In the genomic region with DNA sequence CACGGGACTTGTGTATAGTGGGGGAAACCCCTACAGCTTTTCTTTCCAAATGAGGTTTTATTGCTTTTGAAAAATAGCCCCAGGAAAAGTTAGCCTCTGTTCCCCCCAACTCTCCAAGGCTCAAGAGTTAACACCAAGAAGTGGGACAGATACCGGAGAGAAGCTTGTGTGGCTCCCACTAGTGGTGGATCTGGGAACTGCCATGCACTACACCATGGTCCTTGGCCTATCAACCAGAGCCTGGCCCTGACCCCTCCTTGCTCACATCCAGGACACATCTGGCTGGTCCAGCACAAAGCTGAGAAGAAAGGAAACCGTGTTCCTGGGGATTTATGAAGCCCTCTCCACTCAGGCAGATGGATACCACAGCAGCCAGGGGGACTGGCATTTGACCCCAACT, we compare ENCODE assay signal across 7 mouse cellular contexts.
A peak's percentile ranks its signal among the peaks of the same experiment; 100 is the strongest.
DNase-seq lines count a peak whose midpoint lies in the region; ATAC-seq and TF ChIP-seq lines count a peak whose summit lies in the region.

No protein-coding gene starts in this region.

- no peaks in the 10 kb centered on the region for H3K36me3 ChIP-seq in liver, embryonic 12.5 days
- H3K36me3 ChIP-seq in splenic B cell, adult 2 months (ENCODE audit: control insufficient read depth, insufficient read depth, low read length, poor library complexity, severe bottlenecking), result no peaks in the 10 kb centered on the region

- H3K4me1 ChIP-seq in liver, embryonic 12.5 days, result no peaks in the 10 kb centered on the region
- H3K4me1 ChIP-seq in bone marrow, adult 2 months (ENCODE audit: control insufficient read depth, insufficient read depth, low read length), result no peaks in the 10 kb centered on the region
- H3K4me1 ChIP-seq in lung, adult 2 months (ENCODE audit: control insufficient read depth, insufficient read depth, low read length), result no peaks in the 10 kb centered on the region

- ATAC-seq in liver, embryonic 12.5 days, result no peak

- H3K9me3 ChIP-seq in liver, embryonic 12.5 days (replicated peaks), result no peaks in the 10 kb centered on the region

- H3K27ac ChIP-seq in liver, embryonic 12.5 days, result no peak overlapping the region
- H3K27ac ChIP-seq in bone marrow, adult 2 months (ENCODE audit: control insufficient read depth, insufficient read depth, low read depth, low read length, poor library complexity), result no peak overlapping the region

- DNase-seq in liver (peak; percentile 36), MEL-GATA-1-ER (ENCODE audit: extremely low read depth, low read depth) (peak; percentile 8)
- peak; percentile 68 for DNase-seq in gastrocnemius, postnatal 14 days
- DNase-seq in lung, adult 2 months, result peak; percentile 54
- peak; percentile 70 for DNase-seq in splenic B cell, adult 2 months (ENCODE audit: low read depth, low spot score)

- intact Hi-C loops in gastrocnemius, postnatal 14 days (cut with DNase I; ENCODE audit: low total_unique reads), result no loop called here

- TF ChIP-seq POLR2A in bone marrow, adult 2 months (IDR thresholded peaks at IDR 0.05; ENCODE audit: borderline replicate concordance, control insufficient read depth, low read depth, low read length), result no peak
- no peak for TF ChIP-seq POLR2A in lung, adult 2 months (IDR thresholded peaks at IDR 0.05; ENCODE audit: borderline replicate concordance, extremely low read depth, low read depth, low read length)

- 64% methylated on average over 3 of the region's 3 CpGs for WGBS in liver, embryonic 12.5 days (ENCODE audit: insufficient replicate concordance)
- 47% methylated on average over 3 of the region's 3 CpGs for WGBS in bone marrow, adult 2 months
- WGBS in lung, adult 2 months, result 48% methylated on average over 3 of the region's 3 CpGs

- no peaks in the 10 kb centered on the region for H3K27me3 ChIP-seq in liver, embryonic 12.5 days (replicated peaks)
- H3K27me3 ChIP-seq in splenic B cell, adult 2 months (ENCODE audit: control insufficient read depth, insufficient read depth, low read length, poor library complexity, severe bottlenecking), result no peaks in the 10 kb centered on the region

- peak; percentile 79 for TF ChIP-seq CTCF in bone marrow, adult 2 months (IDR thresholded peaks at IDR 0.05; ENCODE audit: control insufficient read depth, insufficient read depth, low read length)
- TF ChIP-seq CTCF in lung, adult 2 months (IDR thresholded peaks at IDR 0.05; ENCODE audit: insufficient read depth, low read length), result peak; percentile 87

- H3K9ac ChIP-seq in liver, embryonic 12.5 days, result no peak overlapping the region

- no peak overlapping the region for H3K4me3 ChIP-seq in liver, embryonic 12.5 days
- no peak overlapping the region for H3K4me3 ChIP-seq in bone marrow, adult 2 months (replicated peaks; ENCODE audit: control insufficient read depth, low read depth, low read length)
- H3K4me3 ChIP-seq in lung, adult 2 months (replicated peaks; ENCODE audit: extremely low read depth, low read depth, low read length), result no peak overlapping the region

- H3K4me2 ChIP-seq in liver, embryonic 12.5 days, result no peak overlapping the region

Comparison
In these comparisons a context has a peak if more than half of its experiments do, and no peak if none do; other contexts are left out.
1. DNase-seq: peak in every context shown above with its lines; median percentile 70 in splenic B cell, adult 2 months; 68 in gastrocnemius, postnatal 14 days; 54 in lung, adult 2 months; 36 in liver; 8 in MEL-GATA-1-ER.